Mouse (Mus musculus): ENCODE measurements at regions not wholly inside any gene's neighbourhood (a gene's known extent, or its start where the extent isn't known, plus 50 kb on each side); places are given as distances from the start of the nearest gene placed in this dataset.
A peak's percentile ranks its signal among the peaks of the same experiment; 100 is the strongest.

DNA sequence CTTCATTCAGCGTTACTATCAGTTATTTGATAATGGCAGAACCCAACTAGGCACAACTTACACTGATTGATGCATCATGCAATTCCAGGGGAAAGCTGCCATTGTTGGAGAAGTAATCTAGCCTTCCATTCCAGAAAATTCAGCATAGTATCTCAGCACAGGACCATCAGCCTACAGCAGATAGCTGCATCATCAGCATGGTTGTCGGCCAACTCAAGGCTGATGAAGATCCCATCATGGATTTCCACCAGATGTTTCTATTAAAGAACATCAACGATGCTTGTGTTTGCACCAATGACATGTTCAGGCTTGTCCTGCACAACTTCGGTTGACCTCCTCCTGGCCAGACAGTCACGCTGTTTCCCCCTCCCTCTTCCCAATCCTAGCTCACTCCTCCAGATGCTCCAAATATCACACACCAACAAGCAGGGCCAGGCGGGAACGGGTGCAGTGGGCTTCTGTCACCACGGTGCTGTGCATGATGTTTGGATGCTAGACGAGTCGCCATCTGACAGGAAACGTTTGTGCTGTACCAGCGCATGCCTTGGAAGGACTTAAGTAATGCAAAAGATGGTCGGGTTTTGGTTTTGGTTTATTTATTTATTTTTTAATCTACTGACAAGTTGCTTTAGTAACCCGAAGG lies 204.5 kb upstream of the Krr1 start:
- H3K27ac ChIP-seq (ENCODE audit: low read length), result no peak overlapping the region
- no peak overlapping the region for H3K4me2 ChIP-seq (replicated peaks; ENCODE audit: low read depth, low read length)
- H3K4me1 ChIP-seq (ENCODE audit: insufficient read depth, low read length), result peaks cover 8% of the 10 kb centered on the region; the same call in 1 of the 2 replicates
- ATAC-seq (ENCODE audit: low FRiP score, low TSS enrichment), result no peak
- H3K27me3 ChIP-seq (ENCODE audit: insufficient read depth, low read length), result no peaks in the 10 kb centered on the region
- H3K9ac ChIP-seq (replicated peaks; ENCODE audit: low read length), result no peak overlapping the region
- H3K36me3 ChIP-seq (ENCODE audit: insufficient read depth, low read length), result no peaks in the 10 kb centered on the region
- 86% methylated on average over 14 of the region's 14 CpGs for WGBS
- H3K9me3 ChIP-seq (ENCODE audit: low read length), result no peaks in the 10 kb centered on the region
- H3K4me3 ChIP-seq (ENCODE audit: low read length), result no peak overlapping the region

DNA sequence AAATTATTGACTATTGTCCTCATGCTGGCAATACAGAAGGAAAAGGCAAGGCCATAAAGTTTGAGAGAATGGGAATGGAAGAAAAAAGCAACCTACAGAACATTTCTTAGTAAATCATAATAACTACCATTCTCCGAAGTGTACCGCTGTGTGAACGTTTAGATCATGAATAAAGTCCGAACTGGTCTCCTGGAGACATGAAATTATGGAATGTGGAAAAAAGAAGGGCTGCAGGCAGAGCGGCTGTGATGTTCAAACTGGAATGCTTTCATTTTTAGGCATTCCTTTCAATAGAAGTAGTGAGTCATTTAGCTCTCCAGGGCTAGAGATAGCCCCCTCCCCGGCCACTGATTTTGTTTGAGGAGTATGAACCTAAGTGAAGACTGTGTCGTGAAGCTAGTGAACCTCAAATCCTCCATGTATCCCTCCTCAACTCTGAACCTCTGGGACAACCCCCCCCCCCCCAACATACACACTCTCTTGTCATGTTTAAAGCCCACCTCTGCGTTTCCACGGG lies 202.9 kb upstream of the Krr1 start:
- Histone ChIP-seq H3K27me3 (ENCODE audit: insufficient read depth, low read length) (no peaks in the 10 kb centered on the region), H3K4me2 (replicated peaks; ENCODE audit: low read depth, low read length) (no peak overlapping the region), H3K9me3 (ENCODE audit: low read length) (no peaks in the 10 kb centered on the region), H3K9ac (replicated peaks; ENCODE audit: low read length) (no peak overlapping the region), H3K36me3 (ENCODE audit: insufficient read depth, low read length) (no peaks in the 10 kb centered on the region), H3K4me1 (ENCODE audit: insufficient read depth, low read length) (peaks cover 8% of the 10 kb centered on the region; the same call in 1 of the 2 replicates), H3K4me3 (ENCODE audit: low read length) (no peak overlapping the region), H3K27ac (ENCODE audit: low read length) (no peak overlapping the region)
- WGBS, result 56% methylated on average over 9 of the region's 9 CpGs
- no peak for ATAC-seq (ENCODE audit: low FRiP score, low TSS enrichment)

DNA sequence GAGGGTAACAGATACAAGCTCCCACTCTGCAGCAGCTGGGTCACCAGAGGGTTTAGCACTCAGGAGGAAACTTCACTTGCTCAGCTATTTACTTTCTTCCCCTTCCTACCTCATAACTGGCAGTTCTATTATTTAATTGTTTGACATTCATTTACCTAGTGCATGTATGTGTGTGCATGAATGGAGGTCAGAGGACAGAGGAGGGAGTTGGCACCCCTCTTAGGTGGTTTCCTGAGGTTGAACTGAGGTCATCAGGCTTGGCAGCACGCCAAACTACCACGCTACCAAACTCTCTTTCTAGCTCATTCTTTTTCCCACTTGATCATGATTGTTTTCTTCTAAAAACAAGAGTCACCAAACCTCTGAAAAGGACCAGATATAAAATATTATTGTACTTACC lies 202.4 kb upstream of the Krr1 start:
- Histone ChIP-seq H3K36me3 (ENCODE audit: insufficient read depth, low read length) (no peaks in the 10 kb centered on the region), H3K4me1 (ENCODE audit: insufficient read depth, low read length) (peaks cover 8% of the 10 kb centered on the region; the same call in 1 of the 2 replicates), H3K27ac (ENCODE audit: low read length) (no peak overlapping the region), H3K9me3 (ENCODE audit: low read length) (no peaks in the 10 kb centered on the region), H3K4me3 (ENCODE audit: low read length) (no peak overlapping the region), H3K27me3 (ENCODE audit: insufficient read depth, low read length) (no peaks in the 10 kb centered on the region), H3K4me2 (replicated peaks; ENCODE audit: low read depth, low read length) (no peak overlapping the region), H3K9ac (replicated peaks; ENCODE audit: low read length) (no peak overlapping the region)
- 59% methylated on average over 2 of the region's 2 CpGs for WGBS
- peak; percentile 73; the same call in 1 of the 2 replicates for ATAC-seq (ENCODE audit: low FRiP score, low TSS enrichment)

DNA sequence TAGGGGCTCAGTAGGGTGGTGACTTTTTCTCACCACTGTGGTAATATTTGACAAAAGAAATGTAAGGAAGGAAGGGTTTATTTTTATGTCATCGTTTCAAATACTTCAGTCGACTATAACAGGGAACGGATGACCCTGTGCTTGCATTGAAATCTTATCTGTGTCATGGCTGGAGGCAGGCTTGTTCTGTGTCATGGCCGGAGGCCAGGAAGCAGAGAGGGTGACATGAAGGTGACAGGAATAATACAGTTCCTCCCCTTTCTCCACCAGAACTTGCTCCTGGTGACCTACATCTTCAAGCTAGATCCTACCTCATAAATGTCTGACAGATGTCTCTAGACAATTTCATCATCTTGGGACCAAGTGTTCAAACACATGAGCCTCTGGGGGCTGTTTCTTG lies 201.5 kb upstream of the Krr1 start:
- Histone ChIP-seq H3K4me1 (ENCODE audit: insufficient read depth, low read length) (peaks cover 8% of the 10 kb centered on the region; the same call in 1 of the 2 replicates), H3K27me3 (ENCODE audit: insufficient read depth, low read length) (no peaks in the 10 kb centered on the region), H3K4me3 (ENCODE audit: low read length) (no peak overlapping the region), H3K4me2 (replicated peaks; ENCODE audit: low read depth, low read length) (no peak overlapping the region), H3K9me3 (ENCODE audit: low read length) (no peaks in the 10 kb centered on the region), H3K9ac (replicated peaks; ENCODE audit: low read length) (no peak overlapping the region), H3K27ac (ENCODE audit: low read length) (no peak overlapping the region), H3K36me3 (ENCODE audit: insufficient read depth, low read length) (no peaks in the 10 kb centered on the region)
- no peak for ATAC-seq (ENCODE audit: low FRiP score, low TSS enrichment)
- 20% methylated on average over 4 of the region's 4 CpGs for WGBS

DNA sequence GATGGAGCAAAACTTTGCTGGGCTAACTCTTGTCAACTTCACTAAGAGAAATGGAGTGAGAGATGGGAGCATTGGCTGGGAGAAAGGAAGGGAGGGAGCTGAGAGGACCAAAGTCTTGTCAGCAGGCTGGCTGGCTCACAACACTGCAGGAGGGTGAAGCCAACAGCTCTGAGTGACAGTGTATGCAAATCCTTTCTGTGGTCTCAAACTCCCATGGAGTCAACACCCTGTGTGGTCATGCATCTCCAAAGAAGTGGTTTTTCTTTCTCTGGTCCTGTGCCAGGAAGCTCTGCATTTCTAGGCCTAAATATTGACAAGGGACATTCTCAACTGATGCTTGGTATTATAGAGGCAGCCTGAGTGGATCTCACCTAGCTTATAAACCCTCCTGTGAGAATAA lies 194.9 kb upstream of the Krr1 start:
- no peak overlapping the region for H3K9ac ChIP-seq (replicated peaks; ENCODE audit: low read length)
- no peak for ATAC-seq (ENCODE audit: low FRiP score, low TSS enrichment)
- no peak overlapping the region for H3K4me2 ChIP-seq (replicated peaks; ENCODE audit: low read depth, low read length)
- no peaks in the 10 kb centered on the region for H3K9me3 ChIP-seq (ENCODE audit: low read length)
- H3K4me3 ChIP-seq (ENCODE audit: low read length), result no peak overlapping the region
- no peaks in the 10 kb centered on the region for H3K36me3 ChIP-seq (ENCODE audit: insufficient read depth, low read length)
- no peaks in the 10 kb centered on the region for H3K27me3 ChIP-seq (ENCODE audit: insufficient read depth, low read length)
- no peaks in the 10 kb centered on the region for H3K4me1 ChIP-seq (ENCODE audit: insufficient read depth, low read length)
- no peak overlapping the region for H3K27ac ChIP-seq (ENCODE audit: low read length)

DNA sequence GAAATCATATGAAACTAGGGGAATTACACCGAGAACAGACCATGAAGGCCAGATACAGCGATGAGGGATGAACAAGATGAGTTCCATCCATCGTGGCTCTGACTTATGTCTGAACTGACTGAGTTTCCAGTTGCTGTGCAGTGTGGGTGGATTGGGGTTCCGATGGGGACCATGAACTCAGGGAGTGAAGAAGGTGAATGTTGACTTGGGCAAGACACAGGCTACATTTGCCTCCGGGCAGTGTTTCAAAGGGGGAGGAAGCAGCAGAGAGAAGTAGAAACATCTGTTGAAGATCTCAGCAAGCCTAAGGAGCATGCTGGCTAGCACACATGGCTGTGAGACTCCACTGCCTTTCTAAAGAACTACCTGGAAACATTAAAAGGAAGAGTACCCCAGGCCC lies 194.4 kb upstream of the Krr1 start:
- no peak for ATAC-seq (ENCODE audit: low FRiP score, low TSS enrichment)

DNA sequence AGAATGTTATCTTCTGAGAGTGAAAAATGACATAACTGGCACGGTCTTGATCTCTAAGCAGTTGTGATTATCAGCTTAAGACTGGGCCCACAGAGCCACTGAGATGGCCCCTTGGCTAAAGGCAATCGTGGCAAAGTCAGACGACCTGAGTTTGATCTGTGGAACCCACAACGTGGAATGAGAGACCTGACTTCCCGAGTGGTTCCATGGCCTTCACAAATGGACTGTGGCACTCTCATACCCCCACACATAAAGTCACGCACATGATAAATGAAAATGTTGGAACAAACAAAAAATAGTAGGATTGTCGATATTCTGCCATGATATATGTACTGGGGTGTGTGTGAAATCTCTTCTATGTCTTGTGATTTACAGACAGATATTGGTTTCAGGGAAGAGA lies 192.5 kb upstream of the Krr1 start:
- no peak overlapping the region for H3K27ac ChIP-seq (ENCODE audit: low read length)
- H3K9ac ChIP-seq (replicated peaks; ENCODE audit: low read length), result no peak overlapping the region
- WGBS, result 93% methylated on average over 7 of the region's 7 CpGs
- no peaks in the 10 kb centered on the region for H3K9me3 ChIP-seq (ENCODE audit: low read length)
- ATAC-seq (ENCODE audit: low FRiP score, low TSS enrichment), result no peak
- no peak overlapping the region for H3K4me2 ChIP-seq (replicated peaks; ENCODE audit: low read depth, low read length)
- H3K27me3 ChIP-seq (ENCODE audit: insufficient read depth, low read length), result no peaks in the 10 kb centered on the region
- no peaks in the 10 kb centered on the region for H3K36me3 ChIP-seq (ENCODE audit: insufficient read depth, low read length)
- no peak overlapping the region for H3K4me3 ChIP-seq (ENCODE audit: low read length)
- no peaks in the 10 kb centered on the region for H3K4me1 ChIP-seq (ENCODE audit: insufficient read depth, low read length)

More for the DNA sequence above, 194.4 kb upstream of the Krr1 start:
- Histone ChIP-seq H3K4me1 (ENCODE audit: insufficient read depth, low read length) (no peaks in the 10 kb centered on the region), H3K9ac (replicated peaks; ENCODE audit: low read length) (no peak overlapping the region), H3K4me2 (replicated peaks; ENCODE audit: low read depth, low read length) (no peak overlapping the region), H3K9me3 (ENCODE audit: low read length) (no peaks in the 10 kb centered on the region), H3K4me3 (ENCODE audit: low read length) (no peak overlapping the region), H3K27ac (ENCODE audit: low read length) (no peak overlapping the region), H3K36me3 (ENCODE audit: insufficient read depth, low read length) (no peaks in the 10 kb centered on the region), H3K27me3 (ENCODE audit: insufficient read depth, low read length) (no peaks in the 10 kb centered on the region)
- WGBS, result 89% methylated on average over 5 of the region's 5 CpGs

DNA sequence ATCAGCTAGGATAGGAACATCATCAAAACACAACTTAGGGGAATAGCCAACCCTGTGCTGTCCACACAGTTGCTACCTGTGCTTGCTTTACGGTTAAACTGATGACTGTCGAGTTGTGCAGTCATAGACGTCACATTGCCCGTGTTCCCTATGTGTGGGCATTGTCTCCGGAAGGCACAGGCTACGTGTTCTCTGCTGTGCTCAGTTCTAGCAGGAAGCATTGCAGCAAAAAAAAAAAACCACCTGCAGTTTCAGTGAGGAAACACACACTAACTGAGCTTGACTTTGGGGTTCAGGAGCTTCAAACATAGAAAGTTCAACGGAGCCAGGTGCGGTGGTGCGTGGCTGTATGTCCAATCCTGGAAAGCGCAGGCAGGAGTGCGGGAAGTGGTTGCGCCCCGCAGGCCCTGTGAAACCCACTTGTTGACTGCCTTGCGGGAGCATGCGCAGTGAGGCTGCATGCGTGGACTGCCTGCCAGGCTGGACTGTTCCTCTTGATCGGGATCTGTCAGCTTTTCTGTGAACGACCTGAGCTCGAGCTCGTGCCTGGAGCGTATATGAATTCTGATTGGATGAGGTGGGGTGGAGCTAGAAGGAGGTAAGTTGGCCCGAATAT lies 190.2 kb upstream of the Krr1 start:
- WGBS, result 84% methylated on average over 22 of the region's 22 CpGs
- Histone ChIP-seq H3K4me1 (ENCODE audit: insufficient read depth, low read length) (no peaks in the 10 kb centered on the region), H3K4me2 (replicated peaks; ENCODE audit: low read depth, low read length) (no peak overlapping the region), H3K27me3 (ENCODE audit: insufficient read depth, low read length) (no peaks in the 10 kb centered on the region), H3K36me3 (ENCODE audit: insufficient read depth, low read length) (no peaks in the 10 kb centered on the region), H3K4me3 (ENCODE audit: low read length) (no peak overlapping the region), H3K9me3 (ENCODE audit: low read length) (no peaks in the 10 kb centered on the region), H3K27ac (ENCODE audit: low read length) (no peak overlapping the region), H3K9ac (replicated peaks; ENCODE audit: low read length) (no peak overlapping the region)
- ATAC-seq (ENCODE audit: low FRiP score, low TSS enrichment), result no peak

DNA sequence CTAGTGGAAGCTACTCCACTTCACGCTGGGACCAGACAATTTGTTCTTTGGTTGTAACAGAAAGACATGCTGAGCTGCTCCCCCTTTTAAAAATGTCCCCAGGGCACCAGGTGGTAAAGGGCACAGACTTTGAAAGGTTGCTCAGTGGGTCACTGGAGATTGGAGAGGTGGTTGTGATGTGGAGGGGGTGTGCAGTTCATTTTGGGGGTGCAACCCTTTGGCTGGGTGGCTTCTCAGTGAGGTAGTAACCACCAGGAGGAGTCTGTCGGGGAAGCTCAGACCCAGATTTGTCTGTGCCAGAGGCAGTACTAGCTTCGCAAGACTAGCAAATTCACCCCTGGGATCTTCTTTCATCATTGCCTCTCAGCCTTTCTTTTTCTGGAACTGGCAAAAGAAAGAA lies 189.0 kb upstream of the Krr1 start:
- Histone ChIP-seq H3K9me3 (ENCODE audit: low read length) (no peaks in the 10 kb centered on the region), H3K4me3 (ENCODE audit: low read length) (no peak overlapping the region), H3K27me3 (ENCODE audit: insufficient read depth, low read length) (no peaks in the 10 kb centered on the region), H3K4me2 (replicated peaks; ENCODE audit: low read depth, low read length) (no peak overlapping the region), H3K27ac (ENCODE audit: low read length) (no peak overlapping the region), H3K36me3 (ENCODE audit: insufficient read depth, low read length) (no peaks in the 10 kb centered on the region), H3K9ac (replicated peaks; ENCODE audit: low read length) (no peak overlapping the region), H3K4me1 (ENCODE audit: insufficient read depth, low read length) (no peaks in the 10 kb centered on the region)
- 82% methylated on average over 3 of the region's 3 CpGs for WGBS
- no peak for ATAC-seq (ENCODE audit: low FRiP score, low TSS enrichment)

DNA sequence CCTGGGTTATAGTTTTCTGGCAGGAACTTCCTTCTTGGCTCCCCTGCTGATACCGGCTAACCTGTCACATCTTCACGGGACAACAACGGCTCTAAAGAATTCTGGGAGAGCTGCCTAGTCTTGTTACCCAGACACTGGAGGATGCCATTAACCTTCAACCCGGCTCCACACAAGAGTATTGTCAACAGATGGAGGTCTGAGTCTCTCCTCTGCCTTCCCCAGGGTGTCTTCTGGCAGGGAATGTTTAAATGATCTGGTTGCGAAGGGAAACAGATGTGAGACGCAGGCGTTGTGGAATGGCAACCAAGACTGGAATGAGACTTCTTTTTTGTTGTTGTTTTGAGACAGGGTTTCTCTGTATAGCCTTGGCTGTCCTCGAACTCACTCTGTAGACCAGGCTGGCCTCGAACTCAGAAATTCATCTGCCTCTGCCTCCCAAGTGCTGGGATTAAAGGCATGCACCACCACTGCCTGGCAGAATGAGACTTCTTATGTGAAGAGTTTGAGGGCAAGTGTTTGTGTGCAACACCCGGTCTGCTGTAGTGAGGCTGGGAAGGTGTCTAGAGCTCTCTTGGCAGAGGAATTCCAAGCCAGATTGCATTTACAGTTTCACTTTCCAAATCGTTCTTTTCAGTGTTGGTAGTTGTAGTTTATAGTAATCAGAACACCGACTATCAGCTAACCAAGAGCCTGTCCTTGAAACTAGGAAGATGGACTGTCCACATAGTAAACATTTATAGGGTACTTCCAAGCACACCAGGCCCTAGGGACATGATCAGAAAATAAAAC lies 188.2 kb upstream of the Krr1 start:
- no peak for ATAC-seq (ENCODE audit: low FRiP score, low TSS enrichment)
- no peaks in the 10 kb centered on the region for H3K9me3 ChIP-seq (ENCODE audit: low read length)
- no peak overlapping the region for H3K27ac ChIP-seq (ENCODE audit: low read length)

More for the DNA sequence above, 188.2 kb upstream of the Krr1 start:
- no peaks in the 10 kb centered on the region for H3K4me1 ChIP-seq (ENCODE audit: insufficient read depth, low read length)
- H3K36me3 ChIP-seq (ENCODE audit: insufficient read depth, low read length), result no peaks in the 10 kb centered on the region
- no peak overlapping the region for H3K4me3 ChIP-seq (ENCODE audit: low read length)
- no peak overlapping the region for H3K4me2 ChIP-seq (replicated peaks; ENCODE audit: low read depth, low read length)
- 71% methylated on average over 12 of the region's 12 CpGs for whole genome bisulfite sequencing
- no peaks in the 10 kb centered on the region for H3K27me3 ChIP-seq (ENCODE audit: insufficient read depth, low read length)
- no peak overlapping the region for H3K9ac ChIP-seq (replicated peaks; ENCODE audit: low read length)

Data from kidney, embryonic 16.5 days (tissue).